Mouse (Mus musculus): Measurements from ENCODE around the gene Slc6a3. TPM values are rescaled to one million over a fixed set of nuclear protein-coding genes. Genes with fewer than 3 reads are reported as not detected.

The Slc6a3 gene
- total RNA-seq (2021), result not detected
- long read RNA-seq, experiment 1, result 0 reads
- long read RNA-seq, experiment 2, result 0 reads

- DNase-seq (ENCODE audit: low spot score in 2 of 2), result peak; percentile 32 to 33
Measured at GRCm38 (mm10) chr13:73536403-73536821, at the start of gene Slc6a3. Gene Slc6a3, plus strand, starts transcription at chr13:73536747.

GRCm38 (mm10) chr13:73488105-73488504 lies 48.4 kb upstream of the Slc6a3 start:
- DNase-seq (ENCODE audit: low spot score in 2 of 2), result no peak

DNA sequence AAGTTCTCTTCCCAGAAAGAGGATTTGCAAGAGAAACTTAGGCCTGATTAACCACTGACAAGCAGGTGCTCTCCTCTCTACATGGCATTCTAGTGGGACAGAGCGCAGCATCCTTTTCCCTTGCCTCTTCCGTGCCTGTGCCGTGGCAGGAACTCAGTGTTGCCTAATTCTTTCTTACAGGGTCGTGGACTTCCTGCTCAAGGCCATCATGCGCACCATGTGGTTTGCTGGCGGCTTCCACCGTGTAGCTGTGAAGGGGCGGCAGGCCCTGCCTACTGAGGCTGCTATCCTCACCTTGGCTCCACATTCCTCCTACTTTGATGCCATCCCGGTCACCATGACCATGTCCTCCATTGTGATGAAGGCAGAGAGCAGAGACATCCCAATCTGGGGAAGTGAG lies 47.8 kb upstream of the Slc6a3 start:
- DNase-seq (ENCODE audit: low spot score in 2 of 2), result no peak

- no peak for DNase-seq (ENCODE audit: low spot score in 2 of 2)
Measured at GRCm38 (mm10) chr13:73489986-73490385, 46.6 kb upstream of the Slc6a3 start.

DNA sequence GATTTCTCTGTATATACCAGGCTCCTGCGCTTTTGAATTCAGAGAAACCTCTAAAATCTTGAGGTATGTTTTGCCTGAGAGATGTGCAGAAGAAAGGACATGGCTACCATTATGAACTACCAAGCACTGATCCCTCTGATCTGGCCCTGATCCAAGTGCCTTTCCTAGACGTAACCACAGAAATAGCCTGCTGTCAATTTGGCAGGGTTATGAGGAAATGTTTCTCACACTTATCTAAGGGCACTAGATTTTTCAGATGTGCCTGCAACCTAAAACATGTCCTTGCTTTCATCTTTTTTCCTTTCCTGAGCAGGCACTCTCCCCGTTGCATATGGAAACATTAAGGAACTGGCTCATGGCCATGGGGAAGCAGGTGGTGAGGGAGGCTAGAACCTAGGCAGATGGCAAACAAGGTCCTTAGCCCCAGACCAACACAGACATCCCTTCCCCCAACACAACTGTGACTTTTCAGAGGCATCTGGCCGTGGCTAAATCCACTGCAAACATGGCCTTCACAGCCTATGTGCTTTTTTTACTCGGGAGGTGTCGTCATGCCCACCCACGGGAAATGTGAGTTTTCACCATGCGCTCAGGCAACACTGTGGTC lies 45.9 kb upstream of the Slc6a3 start:
- DNase-seq (ENCODE audit: low spot score in 2 of 2), result no peak

GRCm38 (mm10) chr13:73493183-73493582 lies 43.4 kb upstream of the Slc6a3 start:
- DNase-seq (ENCODE audit: low spot score in 2 of 2), result no peak

GRCm38 (mm10) chr13:73494528-73494927 lies 42.0 kb upstream of the Slc6a3 start:
- DNase-seq (ENCODE audit: low spot score in 2 of 2), result no peak

GRCm38 (mm10) chr13:73496137-73496536 lies 40.4 kb upstream of the Slc6a3 start:
- DNase-seq (ENCODE audit: low spot score in 2 of 2), result no peak

DNA sequence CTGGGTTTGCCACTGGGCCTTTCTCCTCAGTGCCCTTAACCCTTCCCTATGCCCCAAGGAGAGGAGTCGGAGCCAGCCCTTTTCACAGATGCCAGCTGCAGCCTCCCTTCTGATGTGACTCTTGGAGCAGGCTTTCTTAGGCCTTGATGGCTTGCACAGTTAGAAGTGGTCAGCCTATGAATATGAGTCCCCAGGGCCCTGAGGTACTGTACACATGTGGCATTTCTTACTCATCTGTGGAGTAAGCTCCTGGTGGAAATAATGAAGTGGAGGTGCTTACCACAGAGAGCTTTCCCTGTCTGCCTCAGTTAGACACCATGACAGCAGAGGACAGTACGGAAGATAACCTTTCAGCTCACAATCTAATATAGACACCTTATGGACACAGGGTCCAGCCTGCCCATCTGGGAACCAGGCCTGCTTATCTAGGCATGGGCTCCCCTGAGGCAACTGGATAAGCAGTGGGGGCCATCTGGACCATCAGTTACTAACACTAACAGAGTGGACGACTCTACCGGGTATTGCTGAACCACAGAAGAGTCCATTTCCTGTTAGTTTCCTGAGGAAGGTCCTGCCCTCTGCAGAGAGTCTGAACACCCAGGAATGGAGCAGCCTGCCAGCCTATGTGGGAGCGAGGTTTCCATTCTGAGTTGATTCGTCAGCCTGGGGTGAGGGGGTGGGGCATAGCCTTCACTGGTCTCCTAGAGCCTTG lies 36.5 kb upstream of the Slc6a3 start:
- no peak for DNase-seq (ENCODE audit: low spot score in 2 of 2)

- DNase-seq (ENCODE audit: low spot score in 2 of 2), result no peak
Measured at GRCm38 (mm10) chr13:73502719-73503118, 33.8 kb upstream of the Slc6a3 start.

GRCm38 (mm10) chr13:73505686-73506467 lies 30.7 kb upstream of the Slc6a3 start:
- peak; percentile 55 to 74 for DNase-seq (ENCODE audit: low spot score in 2 of 2)

DNA sequence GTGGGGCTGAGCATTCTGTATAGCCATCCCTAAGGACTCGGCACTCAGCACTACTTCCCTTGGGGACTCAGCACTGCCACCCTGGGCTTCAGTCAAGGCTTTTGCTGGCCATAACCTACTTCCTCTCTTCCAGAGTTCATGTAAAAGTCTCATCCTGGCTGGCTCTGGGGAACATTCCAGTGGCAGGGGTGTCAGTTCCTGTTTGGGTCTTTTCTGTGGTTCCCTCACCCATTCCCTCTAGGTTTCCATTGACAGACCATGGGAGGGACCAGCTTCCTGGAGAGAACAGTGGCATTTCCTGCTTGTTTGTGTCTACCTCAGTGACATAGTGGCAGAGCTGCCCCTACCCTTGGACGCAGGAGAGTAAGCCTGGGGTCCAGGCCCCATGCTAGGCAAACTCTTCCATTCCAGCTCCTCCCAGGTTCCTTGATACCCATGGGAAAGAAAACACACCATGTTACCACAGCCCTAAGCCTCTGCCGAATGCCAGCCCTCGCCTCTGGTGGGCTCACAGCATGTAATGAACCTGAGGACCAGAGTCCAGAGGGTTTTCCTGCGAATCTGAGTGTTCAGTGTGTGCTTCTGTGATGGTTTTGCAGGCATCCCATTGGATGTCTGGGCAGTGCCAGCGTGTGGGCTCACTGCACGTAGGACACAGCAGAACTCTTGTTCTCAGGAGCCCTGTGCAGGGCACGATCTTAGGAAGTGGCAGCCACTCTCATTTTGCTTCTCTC lies 27.6 kb upstream of the Slc6a3 start:
- DNase-seq (ENCODE audit: low spot score in 2 of 2), result no peak

DNA sequence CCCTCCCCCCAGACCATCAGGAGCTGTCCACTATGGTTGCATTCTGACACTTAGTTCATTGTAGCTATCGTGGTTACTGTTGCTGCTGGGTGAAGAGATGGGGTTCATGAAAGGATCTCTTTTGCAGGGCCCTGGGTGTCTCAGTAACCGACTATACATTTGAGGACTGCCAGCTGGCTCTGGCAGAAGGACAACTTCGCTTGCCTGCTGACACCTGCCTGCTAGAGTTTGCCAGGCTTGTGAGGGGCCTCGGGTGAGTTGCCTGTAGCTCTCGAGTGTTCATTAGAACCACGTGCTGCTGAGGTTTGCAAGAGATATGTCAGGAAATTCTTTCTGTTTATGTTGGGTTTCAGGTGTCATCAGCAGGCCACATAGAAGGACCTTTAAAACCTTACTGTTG lies 26.7 kb upstream of the Slc6a3 start:
- DNase-seq (ENCODE audit: low spot score in 2 of 2), result no peak

- peak; percentile 33 to 59 for DNase-seq (ENCODE audit: low spot score in 2 of 2)
Measured at GRCm38 (mm10) chr13:73512776-73513673, 23.5 kb upstream of the Slc6a3 start.

DNA sequence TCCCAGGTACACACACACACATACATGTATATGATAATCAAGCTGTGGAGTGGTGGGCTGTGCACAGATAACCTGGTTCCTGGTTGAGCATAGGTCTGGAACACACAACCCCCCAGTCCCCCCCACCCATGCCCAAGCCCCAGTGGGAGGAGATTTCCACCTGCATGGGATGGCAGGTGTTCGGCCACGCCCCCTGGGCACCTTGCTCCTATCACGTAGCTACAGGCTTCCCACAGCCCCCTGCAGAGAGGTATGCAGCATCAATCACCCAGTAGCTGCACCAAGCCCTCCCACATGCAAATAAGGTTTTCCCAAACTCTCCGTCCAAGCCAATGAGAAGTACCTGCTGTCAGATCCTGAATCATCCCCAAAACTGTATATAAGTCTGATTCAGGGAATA lies 19.7 kb upstream of the Slc6a3 start:
- no peak for DNase-seq (ENCODE audit: low spot score in 2 of 2)

GRCm38 (mm10) chr13:73533716-73534115 lies 2.8 kb upstream of the Slc6a3 start:
- no peak for DNase-seq (ENCODE audit: low spot score in 2 of 2)

DNA sequence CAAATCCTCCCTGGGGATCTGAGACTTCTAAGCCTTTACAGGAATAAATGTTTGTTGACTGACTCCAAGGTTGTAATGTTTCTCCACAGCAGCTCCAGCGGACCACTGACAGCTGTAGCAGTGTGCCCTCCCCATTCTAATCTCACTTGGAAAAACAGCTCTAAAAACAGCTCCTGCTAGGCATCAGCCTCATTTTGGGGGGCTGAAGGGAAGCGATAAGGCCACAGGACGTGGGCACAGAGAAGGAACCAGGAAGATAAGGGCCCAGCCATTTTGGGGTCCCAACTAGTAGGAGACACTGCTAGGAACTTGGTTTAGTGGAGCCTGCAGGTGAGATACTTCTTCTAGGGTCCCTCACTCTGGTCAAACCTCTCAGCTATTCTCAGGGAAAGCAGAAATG lies 1.3 kb upstream of the Slc6a3 start:
- DNase-seq (ENCODE audit: low spot score in 2 of 2), result no peak

DNA sequence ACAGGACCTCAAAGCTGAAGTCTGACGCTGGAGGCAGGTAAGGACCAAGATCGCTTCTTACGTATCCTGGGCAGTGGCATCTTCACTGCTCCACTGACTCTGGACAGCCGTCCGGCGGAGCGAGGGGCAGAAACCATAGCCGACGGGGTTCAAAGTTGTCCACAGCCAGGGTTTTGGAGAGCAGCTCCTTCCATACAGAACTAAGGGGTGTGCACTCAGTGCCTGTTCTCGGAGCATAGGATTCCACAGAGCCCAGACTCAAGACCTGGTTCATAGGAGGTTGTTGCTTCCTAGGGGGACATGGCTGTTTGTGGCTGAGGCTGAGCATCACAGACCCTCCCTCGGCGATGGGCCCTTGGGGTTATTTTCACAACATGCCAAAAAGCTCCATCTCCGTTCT lies 277 bp downstream of the Slc6a3 start:
- DNase-seq (ENCODE audit: low spot score in 2 of 2), result no peak

DNA sequence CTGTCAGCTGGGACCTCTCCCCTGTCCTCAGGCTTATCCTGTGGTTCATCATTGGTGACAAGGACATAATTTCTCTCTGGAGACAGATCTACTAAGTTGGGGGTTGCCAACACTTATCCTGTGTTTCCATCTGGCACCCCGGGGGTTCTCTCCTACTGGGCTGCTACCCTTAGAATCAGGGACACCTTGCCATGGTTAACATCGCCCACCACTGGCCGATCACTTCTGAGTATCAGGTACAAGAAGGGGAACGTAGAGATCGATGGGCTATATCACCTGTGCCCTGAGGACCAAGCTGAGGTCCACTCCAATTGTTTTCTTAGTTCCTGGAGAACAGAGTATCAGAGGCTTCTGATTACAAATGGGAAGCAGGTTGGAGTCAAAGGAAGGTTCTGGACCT lies 27.7 kb downstream of the Slc6a3 start:
- no peak for DNase-seq (ENCODE audit: low spot score in 2 of 2)

DNA sequence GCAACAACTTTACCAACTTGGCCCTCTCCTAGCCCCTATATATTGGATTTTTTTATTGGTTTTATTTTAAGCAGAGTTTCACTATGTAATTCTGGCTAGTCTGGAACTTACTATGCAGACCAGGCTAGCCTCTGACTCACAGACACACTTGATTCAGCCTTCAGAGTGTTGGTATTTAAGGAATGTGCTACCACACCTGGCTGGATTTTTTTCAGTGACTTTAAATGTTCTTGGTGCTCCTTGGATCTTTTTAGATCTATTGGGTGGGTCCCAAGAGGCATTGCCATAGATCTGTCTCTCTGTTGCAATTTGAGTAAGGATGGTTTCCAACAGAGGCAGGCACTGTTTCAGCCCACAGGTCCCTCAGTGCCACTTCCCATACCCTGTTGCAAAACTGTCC lies 38.5 kb downstream of the Slc6a3 start:
- no peak for DNase-seq (ENCODE audit: low spot score in 2 of 2)
